Mouse (Mus musculus): ENCODE data around the gene Gbf1. TPM values are rescaled to one million over a fixed set of nuclear protein-coding genes. Genes with fewer than 3 reads are reported as not detected.

Gene Gbf1
- total and polyA plus RNA-seq, 3 experiments, result 23.7 to 400 (median 54.1) TPM

GRCm38 (mm10) chr19:46302551-46302950 is 150.2 kb downstream of the Gbf1 start:
- peaks cover 6 to 20% of the 10 kb centered on the region in 2 experiments for H3K4me1 ChIP-seq (ENCODE audit: control insufficient read depth in 1 of 2, insufficient read depth in 2 of 2, low read length in 2 of 2)
- H3K9me3 ChIP-seq (replicated peaks; ENCODE audit: insufficient read depth, low read length), result no peaks in the 10 kb centered on the region
- no peak overlapping the region for H3K9ac ChIP-seq (ENCODE audit: control insufficient read depth, low read depth, low read length, poor library complexity, severe bottlenecking)
- no peak overlapping the region for H3K4me3 ChIP-seq (ENCODE audit: control insufficient read depth in 1 of 2, insufficient read depth in 1 of 2, low read depth in 2 of 2, low read length in 2 of 2)
- DNase-seq (ENCODE audit: low read depth, low spot score), result no peak
- H3K36me3 ChIP-seq (ENCODE audit: control insufficient read depth in 1 of 2, insufficient read depth in 2 of 2, low read length in 2 of 2), result peaks cover 0 to 14% of the 10 kb centered on the region in 2 experiments; a peak in 2 of 4 replicates
- H3K27ac ChIP-seq (ENCODE audit: control insufficient read depth, low read depth, low read length), result no peak overlapping the region
- TF ChIP-seq USF1 (IDR thresholded peaks at IDR 0.05; ENCODE audit: low read depth, low read length) (no peak), GATA1 (IDR thresholded peaks at IDR 0.05; ENCODE audit: low read depth, low read length) (no peak), ZC3H11A (IDR thresholded peaks at IDR 0.05; ENCODE audit: low read depth, low read length) (no peak), KAT2A (conservative IDR thresholded peaks at IDR 0.05; ENCODE audit: low read depth, low read length) (no peak), MAFK (IDR thresholded peaks at IDR 0.05; ENCODE audit: borderline replicate concordance, low read depth, low read length) (no peak), MEF2A (IDR thresholded peaks at IDR 0.05; ENCODE audit: extremely low read depth, insufficient replicate concordance, low read depth, low read length, poor library complexity, severe bottlenecking) (no peak), BHLHE40 (IDR thresholded peaks at IDR 0.05; ENCODE audit: borderline replicate concordance, low read depth, low read length) (no peak), POLR2A (IDR thresholded peaks at IDR 0.05; ENCODE audit: control insufficient read depth in 1 of 2, insufficient read depth in 1 of 2, low read depth in 1 of 2, low read length in 2 of 2, poor library complexity in 1 of 2) (no peak), HCFC1 (IDR thresholded peaks at IDR 0.05; ENCODE audit: low read depth, low read length) (no peak), TCF12 (IDR thresholded peaks at IDR 0.05; ENCODE audit: low read depth, low read length) (no peak), ZMIZ1 (IDR thresholded peaks at IDR 0.05; ENCODE audit: low read depth, low read length) (no peak), UBTF (IDR thresholded peaks at IDR 0.05; ENCODE audit: borderline replicate concordance, insufficient read depth, low read depth, low read length) (no peak), MYB (IDR thresholded peaks at IDR 0.05; ENCODE audit: low read depth, low read length) (no peak), ZNF384 (IDR thresholded peaks at IDR 0.05; ENCODE audit: low read depth, low read length) (no peak), CHD1 (IDR thresholded peaks at IDR 0.05; ENCODE audit: low read depth, low read length) (no peak), USF2 (IDR thresholded peaks at IDR 0.05; ENCODE audit: borderline replicate concordance in 1 of 2, insufficient read depth in 1 of 2, low read depth in 1 of 2, low read length in 2 of 2) (no peak), MXI1 (IDR thresholded peaks at IDR 0.05; ENCODE audit: low read depth, low read length) (no peak)
- H3K27me3 ChIP-seq (ENCODE audit: control insufficient read depth in 1 of 2, insufficient read depth in 2 of 2, low read length in 2 of 2), result no peaks in the 10 kb centered on the region
- H3K79me2 ChIP-seq (ENCODE audit: control insufficient read depth, insufficient read depth, low read length, poor library complexity), result peaks cover 3% of the 10 kb centered on the region; the same call in 1 of the 2 replicates

All from MEL (cell line).